Mouse (Mus musculus) effector memory CD4-positive, alpha-beta T cell, adult 5 months (primary cell): ENCODE results near the gene Cyp2c55. TPM values are rescaled to one million over a fixed set of nuclear protein-coding genes. Genes with fewer than 3 reads are reported as not detected.

ENCODE experiments used
- polyA plus RNA-seq: library from polyadenylated mRNA; unstranded; fragments of 100-300 nt; shearing (Covaris generic); gene quantifications from one replicate; pipeline ENCODE4 v1.2.1, GENCODE M21; 2017

Cyp2c55 gene
- not detected for polyA plus RNA-seq

GRCm38 (mm10) chr19:39006715-39007114 is at the start of gene Cyp2c55:
Gene Cyp2c55 (plus strand): TSS chr19:39007019.

GRCm38 (mm10) chr19:39060719-39061118 is 53.9 kb downstream of the Cyp2c55 start, which contains the start of gene Cyp2c65:
Gene Cyp2c65 (plus strand): TSS chr19:39061015.

Other genes with a start within 250 kb of the Cyp2c55 start
- 11.0 TPM for gene Noc3l, start 187.8 kb upstream of the Cyp2c55 start, polyA plus RNA-seq
- gene Tbc1d12, start 170.4 kb upstream of the Cyp2c55 start, polyA plus RNA-seq, result 3.7 TPM
- gene Hells, start 76.1 kb upstream of the Cyp2c55 start, polyA plus RNA-seq, result 12.7 TPM
- not detected for gene Cyp2c65, start 54.0 kb downstream of the Cyp2c55 start, polyA plus RNA-seq
- not detected for gene Cyp2c66, start 106.9 kb downstream of the Cyp2c55 start, polyA plus RNA-seq